Mouse (Mus musculus): ENCODE results near the gene Mapk3. TPM values are rescaled to one million over a fixed set of nuclear protein-coding genes. Genes with fewer than 3 reads are reported as not detected.
A peak's percentile ranks its signal among the peaks of the same experiment; 100 is the strongest.

Gene Mapk3
- total and polyA plus RNA-seq, 3 experiments: 22.4 to 48.5 (median 25.3) TPM

- dilution Hi-C loops (cut with MboI; ENCODE audit: extremely low pct_ligation_motif_present, extremely low pct_unique_long_range_greater_than_20kb, low sequenced_read_pairs): no loop called here
- Histone ChIP-seq H3K27me3 (replicated peaks) (no peaks in the 10 kb centered on the region), H3K4me3 (replicated peaks in 1 of 3; ENCODE audit: low read depth in 2 of 3, low read length in 2 of 3, poor library complexity in 1 of 3) (peak overlapping the region; percentile 80 to 100 (median 95)), H3K36me3 (replicated peaks in 1 of 2; ENCODE audit: control insufficient read depth in 1 of 2, insufficient read depth in 1 of 2, low read length in 1 of 2) (peaks cover 30 to 49% of the 10 kb centered on the region in 2 experiments), H3K4me2 (ENCODE audit: insufficient read depth, low read depth, poor library complexity, severe bottlenecking) (peak overlapping the region; percentile 71), H3K79me2 (replicated peaks; ENCODE audit: control insufficient read depth, extremely low read depth, insufficient read depth, poor library complexity, severe bottlenecking) (peaks cover 26% of the 10 kb centered on the region), H3K27ac (ENCODE audit: insufficient read depth, low read depth) (peak overlapping the region; percentile 99), H3K9me3 (replicated peaks; ENCODE audit: low read length) (no peaks in the 10 kb centered on the region), H3K4me1 (ENCODE audit: control insufficient read depth in 1 of 2, insufficient read depth in 2 of 2) (peaks cover 6 to 48% of the 10 kb centered on the region in 2 experiments; a peak in 3 of 4 replicates), H3K9ac (ENCODE audit: insufficient read depth, low read depth) (peak overlapping the region; percentile 96)
- peak; percentile 59 for DNase-seq (ENCODE audit: extremely low read depth)
- in situ Hi-C loops (cut with MboI; ENCODE audit: low pct_ligation_motif_present, low pct_unique_long_range_greater_than_20kb, low sequenced_read_pairs): no loop called here
- TF ChIP-seq MAX (IDR thresholded peaks at IDR 0.05; ENCODE audit: low read length) (peak; percentile 44; the same call in 1 of the 2 replicates), NELFE (IDR thresholded peaks at IDR 0.05; ENCODE audit: low read depth, low read length) (no peak), ZNF384 (IDR thresholded peaks at IDR 0.05; ENCODE audit: low read depth, low read length) (no peak), BHLHE40 (IDR thresholded peaks at IDR 0.05; ENCODE audit: low read depth, low read length) (peak; percentile 90), NRF1 (IDR thresholded peaks at IDR 0.05; ENCODE audit: low read depth, low read length) (no peak), TBP (conservative IDR thresholded peaks at IDR 0.05; ENCODE audit: low read depth, low read length) (no peak), SIN3A (IDR thresholded peaks at IDR 0.05; ENCODE audit: low read length) (peak; percentile 52; the same call in 1 of the 2 replicates), MAFK (IDR thresholded peaks at IDR 0.05; ENCODE audit: insufficient replicate concordance, low read length) (peak; percentile 71; the same call in 1 of the 2 replicates), USF1 (IDR thresholded peaks at IDR 0.05; ENCODE audit: low read depth, low read length) (no peak), POLR2AphosphoS2 (IDR thresholded peaks at IDR 0.05; ENCODE audit: low read depth, low read length) (0 out of 2 replicates have a peak, but pooled peaks have one; percentile 5), ZMIZ1 (IDR thresholded peaks at IDR 0.05; ENCODE audit: low read depth, low read length) (no peak)
Observed at GRCm38 (mm10) chr7:126798127-126799049, 39.0 kb downstream of the Mapk3 start.

GRCm38 (mm10) chr7:126799050-126799467 is 39.7 kb downstream of the Mapk3 start:
- TF ChIP-seq USF1 (IDR thresholded peaks at IDR 0.05; ENCODE audit: low read depth, low read length) (no peak), POLR2A (IDR thresholded peaks at IDR 0.05; ENCODE audit: low read depth, low read length) (peak; percentile 96), RAD21 (IDR thresholded peaks at IDR 0.05; ENCODE audit: low read depth, low read length) (no peak), CHD2 (IDR thresholded peaks at IDR 0.05; ENCODE audit: low read length) (0 out of 2 replicates have a peak, but pooled peaks have one; percentile 29), SIN3A (IDR thresholded peaks at IDR 0.05; ENCODE audit: low read length) (peak; percentile 40), TCF12 (IDR thresholded peaks at IDR 0.05; ENCODE audit: low read depth, low read length) (peak; percentile 76), NRF1 (IDR thresholded peaks at IDR 0.05; ENCODE audit: low read depth, low read length) (peak; percentile 73), RCOR1 (conservative IDR thresholded peaks at IDR 0.05; ENCODE audit: low read depth, low read length) (0 out of 2 replicates have a peak, but pooled peaks have one; percentile 5), IRF4 (IDR thresholded peaks at IDR 0.05; ENCODE audit: low read depth, low read length) (0 out of 2 replicates have a peak, but pooled peaks have one; percentile 5), POLR2AphosphoS2 (IDR thresholded peaks at IDR 0.05; ENCODE audit: low read depth, low read length) (peak; percentile 95), CHD1 (IDR thresholded peaks at IDR 0.05; ENCODE audit: low read depth, low read length) (no peak), ZMIZ1 (IDR thresholded peaks at IDR 0.05; ENCODE audit: low read depth, low read length) (peak; percentile 95), ZNF384 (IDR thresholded peaks at IDR 0.05; ENCODE audit: low read depth, low read length) (peak; percentile 82), TBP (conservative IDR thresholded peaks at IDR 0.05; ENCODE audit: low read depth, low read length) (peak; percentile 95), NELFE (IDR thresholded peaks at IDR 0.05; ENCODE audit: low read depth, low read length) (peak; percentile 97)
- no peaks in the 10 kb centered on the region for H3K9me3 ChIP-seq (replicated peaks; ENCODE audit: low read length)
- dilution Hi-C loops (cut with MboI; ENCODE audit: extremely low pct_ligation_motif_present, extremely low pct_unique_long_range_greater_than_20kb, low sequenced_read_pairs) (no loop called here), in situ Hi-C loops (cut with MboI; ENCODE audit: low pct_ligation_motif_present, low pct_unique_long_range_greater_than_20kb, low sequenced_read_pairs) (no loop called here)
- peak overlapping the region; percentile 80 to 100 (median 95) for H3K4me3 ChIP-seq (replicated peaks in 1 of 3; ENCODE audit: low read depth in 2 of 3, low read length in 2 of 3, poor library complexity in 1 of 3)
- H3K27ac ChIP-seq (ENCODE audit: insufficient read depth, low read depth): peak overlapping the region; percentile 99
- peaks cover 6 to 42% of the 10 kb centered on the region in 2 experiments; a peak in 3 of 4 replicates for H3K4me1 ChIP-seq (ENCODE audit: control insufficient read depth in 1 of 2, insufficient read depth in 2 of 2)
- H3K9ac ChIP-seq (ENCODE audit: insufficient read depth, low read depth): peak overlapping the region; percentile 96
- no peaks in the 10 kb centered on the region for H3K27me3 ChIP-seq (replicated peaks)
- no peak overlapping the region for H3K4me2 ChIP-seq (ENCODE audit: insufficient read depth, low read depth, poor library complexity, severe bottlenecking)
- peak; percentile 98 for DNase-seq (ENCODE audit: extremely low read depth)
- H3K36me3 ChIP-seq (replicated peaks in 1 of 2; ENCODE audit: control insufficient read depth in 1 of 2, insufficient read depth in 1 of 2, low read length in 1 of 2): peaks cover 30 to 42% of the 10 kb centered on the region in 2 experiments
- H3K79me2 ChIP-seq (replicated peaks; ENCODE audit: control insufficient read depth, extremely low read depth, insufficient read depth, poor library complexity, severe bottlenecking): peaks cover 26% of the 10 kb centered on the region
